15 mouse cellular contexts compared by ENCODE assay signal in the genomic region with DNA sequence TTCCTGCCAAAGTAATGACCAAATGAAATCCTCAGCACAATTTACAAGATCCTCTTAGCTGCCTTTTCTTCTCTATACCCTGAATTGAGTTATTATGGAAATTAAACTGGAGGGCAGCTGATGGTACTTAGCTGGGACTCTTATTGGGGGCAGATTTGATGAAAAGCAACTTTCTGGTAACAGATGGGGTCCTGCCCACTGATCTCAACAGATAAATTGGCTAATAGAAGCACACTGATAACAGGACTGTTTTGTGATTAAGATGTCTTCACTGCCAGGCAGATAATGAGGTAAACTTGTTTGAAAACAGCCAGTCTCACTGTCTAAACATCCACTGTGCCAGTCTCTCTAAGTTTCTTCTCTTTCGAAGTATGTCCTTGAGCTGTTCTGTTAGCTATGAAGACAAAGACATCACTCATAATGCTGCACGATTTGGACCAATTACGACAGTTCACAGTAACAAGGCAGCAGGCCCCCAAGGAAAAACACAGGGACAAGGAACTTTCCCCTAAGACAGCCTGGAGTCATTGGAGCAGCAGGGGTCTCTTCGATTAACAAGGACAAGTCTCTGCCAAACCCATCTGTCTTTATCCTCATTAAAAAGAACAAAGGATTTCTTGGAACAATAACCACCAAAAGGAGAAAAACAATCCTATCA.
DNase-seq lines count a peak whose midpoint lies in the region; ATAC-seq and TF ChIP-seq lines count a peak whose summit lies in the region.
"Had no signal": no experiment of that assay in that cellular context is flagged by ENCODE, and none has a peak within 500 bp of the region (broad histone marks: within the 10 kb centered on the region; RNA-seq: fewer than 3 reads in every experiment).

No protein-coding gene starts in this region.

- H3K9ac ChIP-seq in hindbrain, embryonic 16.5 days (ENCODE audit: low read depth, low read length) = no peak overlapping the region
- no peak overlapping the region for H3K9ac ChIP-seq in forebrain, embryonic 11.5 days (ENCODE audit: low read length)
- H3K9ac ChIP-seq in hindbrain, embryonic 15.5 days = no peak overlapping the region
- H3K9ac ChIP-seq in midbrain, postnatal 0 days (replicated peaks; ENCODE audit: low read length, poor library complexity, severe bottlenecking) = no peak overlapping the region
- H3K9ac ChIP-seq in intestine, embryonic 15.5 days = no peak overlapping the region
- H3K9ac ChIP-seq: heart, embryonic 13.5 days; kidney, embryonic 15.5 days had no signal

- peaks cover 77% of the 10 kb centered on the region for H3K36me3 ChIP-seq in hindbrain, embryonic 10.5 days
- H3K36me3 ChIP-seq in hindbrain, embryonic 16.5 days (ENCODE audit: control insufficient read depth, insufficient read depth, low read length) = no peaks in the 10 kb centered on the region
- H3K36me3 ChIP-seq in forebrain, embryonic 11.5 days (ENCODE audit: control insufficient read depth, insufficient read depth, low read length) = no peaks in the 10 kb centered on the region; the same call in 1 of the 2 replicates
- peaks cover 13% of the 10 kb centered on the region; the same call in 1 of the 2 replicates for H3K36me3 ChIP-seq in hindbrain, embryonic 15.5 days
- peaks cover 7% of the 10 kb centered on the region; the same call in 1 of the 2 replicates for H3K36me3 ChIP-seq in midbrain, postnatal 0 days (ENCODE audit: insufficient read depth, low read length)
- H3K36me3 ChIP-seq in intestine, embryonic 15.5 days = no peaks in the 10 kb centered on the region

- H3K27me3 ChIP-seq in hindbrain, embryonic 10.5 days (ENCODE audit: insufficient read depth, poor library complexity, severe bottlenecking) = no peaks in the 10 kb centered on the region
- no peaks in the 10 kb centered on the region for H3K27me3 ChIP-seq in hindbrain, embryonic 16.5 days (replicated peaks; ENCODE audit: control insufficient read depth, insufficient read depth, low read length)
- no peaks in the 10 kb centered on the region for H3K27me3 ChIP-seq in forebrain, embryonic 11.5 days (ENCODE audit: control insufficient read depth, insufficient read depth, low read length)
- H3K27me3 ChIP-seq in hindbrain, embryonic 15.5 days = no peaks in the 10 kb centered on the region
- no peaks in the 10 kb centered on the region for H3K27me3 ChIP-seq in midbrain, postnatal 0 days (ENCODE audit: insufficient read depth, low read length)
- no peaks in the 10 kb centered on the region for H3K27me3 ChIP-seq in intestine, embryonic 15.5 days (replicated peaks)
- H3K27me3 ChIP-seq: heart, embryonic 13.5 days; kidney, embryonic 15.5 days had no signal

- H3K4me2 ChIP-seq in hindbrain, embryonic 16.5 days (ENCODE audit: low read length) = no peak overlapping the region
- H3K4me2 ChIP-seq in forebrain, embryonic 11.5 days (ENCODE audit: low read depth, low read length, severe bottlenecking) = no peak overlapping the region
- H3K4me2 ChIP-seq in hindbrain, embryonic 15.5 days = no peak overlapping the region
- H3K4me2 ChIP-seq in midbrain, postnatal 0 days (ENCODE audit: low read depth, low read length, poor library complexity, severe bottlenecking) = no peak overlapping the region
- no peak overlapping the region for H3K4me2 ChIP-seq in intestine, embryonic 15.5 days (replicated peaks)
- H3K4me2 ChIP-seq: heart, embryonic 13.5 days; kidney, embryonic 15.5 days; liver, embryonic 11.5 days had no signal

- H3K27ac ChIP-seq in hindbrain, embryonic 10.5 days = peak overlapping the region; percentile 60
- H3K27ac ChIP-seq in hindbrain, embryonic 16.5 days (ENCODE audit: low read depth, low read length) = no peak overlapping the region; the same call in 1 of the 2 replicates
- peak overlapping the region; percentile 61; the same call in 1 of the 2 replicates for H3K27ac ChIP-seq in forebrain, embryonic 11.5 days (ENCODE audit: low read depth, low read length)
- 0 out of 2 replicates have a peak overlapping the region, but pooled peaks have one; percentile 51 for H3K27ac ChIP-seq in hindbrain, embryonic 15.5 days (replicated peaks)
- no peak overlapping the region for H3K27ac ChIP-seq in midbrain, postnatal 0 days (ENCODE audit: low read depth, low read length)
- no peak overlapping the region for H3K27ac ChIP-seq in intestine, embryonic 15.5 days
- H3K27ac ChIP-seq: heart, embryonic 13.5 days; kidney, embryonic 15.5 days had no signal

- H3K4me3 ChIP-seq in hindbrain, embryonic 10.5 days = no peak overlapping the region
- H3K4me3 ChIP-seq in hindbrain, embryonic 16.5 days (ENCODE audit: low read length) = no peak overlapping the region
- H3K4me3 ChIP-seq in forebrain, embryonic 11.5 days (ENCODE audit: low read depth, low read length) = no peak overlapping the region
- no peak overlapping the region for H3K4me3 ChIP-seq in hindbrain, embryonic 15.5 days
- H3K4me3 ChIP-seq in midbrain, postnatal 0 days (ENCODE audit: low read depth, low read length) = no peak overlapping the region
- no peak overlapping the region for H3K4me3 ChIP-seq in intestine, embryonic 15.5 days (replicated peaks)
- H3K4me3 ChIP-seq: heart, embryonic 13.5 days; kidney, embryonic 15.5 days had no signal

- peaks cover 10% of the 10 kb centered on the region for H3K4me1 ChIP-seq in hindbrain, embryonic 10.5 days (replicated peaks)
- H3K4me1 ChIP-seq in hindbrain, embryonic 16.5 days (ENCODE audit: control insufficient read depth, insufficient read depth, low read depth, low read length) = no peaks in the 10 kb centered on the region
- peaks cover 6% of the 10 kb centered on the region; the same call in 1 of the 2 replicates for H3K4me1 ChIP-seq in forebrain, embryonic 11.5 days (replicated peaks; ENCODE audit: control insufficient read depth, insufficient read depth, low read length)
- peaks cover 9% of the 10 kb centered on the region; the same call in 1 of the 2 replicates for H3K4me1 ChIP-seq in hindbrain, embryonic 15.5 days (replicated peaks)
- no peaks in the 10 kb centered on the region for H3K4me1 ChIP-seq in midbrain, postnatal 0 days (ENCODE audit: insufficient read depth, low read length)
- H3K4me1 ChIP-seq in intestine, embryonic 15.5 days (replicated peaks) = no peaks in the 10 kb centered on the region
- H3K4me1 ChIP-seq: heart, embryonic 13.5 days; kidney, embryonic 15.5 days had no signal

- TF ChIP-seq CTCF in midbrain, postnatal 0 days (IDR thresholded peaks at IDR 0.05) = no peak

- no peaks in the 10 kb centered on the region for H3K9me3 ChIP-seq in hindbrain, embryonic 10.5 days
- no peaks in the 10 kb centered on the region for H3K9me3 ChIP-seq in hindbrain, embryonic 16.5 days (ENCODE audit: control insufficient read depth, low read length)
- no peaks in the 10 kb centered on the region for H3K9me3 ChIP-seq in forebrain, embryonic 11.5 days (ENCODE audit: control insufficient read depth, low read length)
- H3K9me3 ChIP-seq in hindbrain, embryonic 15.5 days = no peaks in the 10 kb centered on the region
- no peaks in the 10 kb centered on the region for H3K9me3 ChIP-seq in midbrain, postnatal 0 days (ENCODE audit: low read length)
- no peaks in the 10 kb centered on the region for H3K9me3 ChIP-seq in intestine, embryonic 15.5 days
- H3K9me3 ChIP-seq: heart, embryonic 13.5 days; kidney, embryonic 15.5 days had no signal

- ATAC-seq in hindbrain, embryonic 16.5 days = no peak
- peak; percentile 55; the same call in 1 of the 2 replicates for ATAC-seq in forebrain, embryonic 11.5 days (replicated peaks; ENCODE audit: low FRiP score)
- ATAC-seq in hindbrain, embryonic 15.5 days (ENCODE audit: low FRiP score, low read depth) = no peak
- ATAC-seq in midbrain, postnatal 0 days (ENCODE audit: low FRiP score) = no peak
- ATAC-seq in intestine, embryonic 15.5 days = no peak

- 22% methylated on average over 4 of the region's 4 CpGs for WGBS in hindbrain, embryonic 10.5 days
- 4% methylated on average over 4 of the region's 4 CpGs for WGBS in hindbrain, embryonic 16.5 days
- 5% methylated on average over 4 of the region's 4 CpGs for WGBS in forebrain, embryonic 11.5 days
- WGBS in hindbrain, embryonic 15.5 days = 10% methylated on average over 4 of the region's 4 CpGs
- 10% methylated on average over 4 of the region's 4 CpGs for WGBS in midbrain, postnatal 0 days
- WGBS in intestine, embryonic 15.5 days = 59% methylated on average over 4 of the region's 4 CpGs

- peak; percentile 14 for DNase-seq in hindbrain, embryonic 10.5 days (ENCODE audit: low spot score)
- DNase-seq in forebrain, embryonic 11.5 days (ENCODE audit: low spot score) = peak; percentile 61
- DNase-seq in midbrain, postnatal 0 days (ENCODE audit: low spot score) = peak; percentile 32
- DNase-seq in lung, postnatal 4 days = no peak
- no peak for DNase-seq in lung, postnatal 14 days
- DNase-seq: adrenal gland, postnatal 14 days; B cell, adult 2 months; cerebellum, adult 11-12 months; thymus, adult 18-20 months had no signal

Comparison
In these comparisons a context has a peak if more than half of its experiments do, and no peak if none do; other contexts are left out.
1. H3K27ac ChIP-seq: peak in hindbrain, embryonic 10.5 days (single experiment), forebrain, embryonic 11.5 days (single experiment) and hindbrain, embryonic 15.5 days (single experiment); none in hindbrain, embryonic 16.5 days (single experiment), midbrain, postnatal 0 days (single experiment) and intestine, embryonic 15.5 days (single experiment).
2. DNase-seq: peak in hindbrain, embryonic 10.5 days (single experiment), forebrain, embryonic 11.5 days (single experiment) and midbrain, postnatal 0 days (single experiment); none in lung, postnatal 4 days (0 of 2) and lung, postnatal 14 days (single experiment).